9 mouse cellular contexts compared by ENCODE assay signal in the genomic region with DNA sequence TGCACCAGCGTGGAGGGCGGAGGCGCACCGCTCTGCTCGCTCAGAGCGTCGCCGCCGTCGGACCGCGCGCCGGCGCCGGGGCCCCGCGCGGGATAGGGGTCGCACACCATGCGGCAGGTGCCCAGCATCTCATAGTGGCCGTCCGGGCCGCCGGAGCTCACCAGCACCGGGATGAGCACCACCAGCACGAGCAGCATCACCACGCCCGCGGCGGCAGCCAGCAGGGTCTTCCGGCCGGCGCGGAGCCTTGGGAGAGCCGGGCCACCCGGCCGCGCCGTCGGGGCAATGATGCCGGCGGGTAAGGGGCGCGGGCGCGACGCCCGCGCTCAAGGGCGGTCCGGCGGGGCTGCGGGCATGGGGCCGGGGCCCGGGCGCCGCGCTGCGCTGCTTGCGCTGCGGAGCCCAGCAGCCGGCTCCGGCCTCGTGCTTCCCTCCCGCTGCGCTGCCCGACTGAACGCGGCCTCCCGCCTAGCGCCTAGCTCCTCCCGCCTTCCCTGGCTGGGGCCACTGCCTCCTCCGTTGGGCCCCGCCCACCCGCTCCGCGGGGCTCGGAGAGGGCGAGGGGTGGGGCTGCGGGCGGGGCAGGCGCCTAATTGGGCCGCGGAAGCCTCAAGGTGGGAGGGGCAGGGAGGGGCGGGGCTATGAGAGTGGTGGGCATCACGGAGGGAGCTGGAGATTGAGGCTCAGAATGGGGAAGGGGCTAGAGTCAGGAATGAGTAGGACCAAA. TPM values are rescaled to one million over a fixed set of nuclear protein-coding genes. Genes with fewer than 3 reads are reported as not detected.
DNase-seq lines count a peak whose midpoint lies in the region; ATAC-seq lines count a peak whose summit lies in the region.
"Had no signal": no experiment of that assay in that cellular context is flagged by ENCODE, and none has a peak within 500 bp of the region (broad histone marks: within the 10 kb centered on the region; RNA-seq: fewer than 3 reads in every experiment).

A gene (minus strand): TSS at position 424 of the 727 bp plus-strand sequence.

- H3K4me3 ChIP-seq in forebrain, embryonic 11.5 days (ENCODE audit: low read depth, low read length), result peak within 1 kb of the TSS; percentile 31
- peak within 1 kb of the TSS; percentile 38 for H3K4me3 ChIP-seq in liver, embryonic 15.5 days (replicated peaks)
- H3K4me3 ChIP-seq in stomach, embryonic 15.5 days (replicated peaks), result peak within 1 kb of the TSS; percentile 43

- H3K4me1 ChIP-seq in forebrain, embryonic 11.5 days (replicated peaks; ENCODE audit: control insufficient read depth, insufficient read depth, low read length), result peaks cover 26% of the 10 kb centered on the region
- peaks cover 36% of the 10 kb centered on the region for H3K4me1 ChIP-seq in liver, embryonic 15.5 days (replicated peaks)
- H3K4me1 ChIP-seq in stomach, embryonic 15.5 days, result peaks cover 36% of the 10 kb centered on the region

- no peak within 1 kb of the TSS for H3K27ac ChIP-seq in forebrain, embryonic 11.5 days (ENCODE audit: low read depth, low read length)
- H3K27ac ChIP-seq in liver, embryonic 15.5 days (replicated peaks), result no peak within 1 kb of the TSS
- H3K27ac ChIP-seq in stomach, embryonic 15.5 days, result no peak within 1 kb of the TSS

- no peaks in the 10 kb centered on the region for H3K36me3 ChIP-seq in forebrain, embryonic 11.5 days (ENCODE audit: control insufficient read depth, insufficient read depth, low read length)
- no peaks in the 10 kb centered on the region for H3K36me3 ChIP-seq in liver, embryonic 15.5 days (replicated peaks)
- no peaks in the 10 kb centered on the region for H3K36me3 ChIP-seq in stomach, embryonic 15.5 days
- H3K36me3 ChIP-seq: G1E had no signal

- peak within 1 kb of the TSS; percentile 55 for H3K9ac ChIP-seq in forebrain, embryonic 11.5 days (ENCODE audit: low read length)
- H3K9ac ChIP-seq in liver, embryonic 15.5 days, result no peak within 1 kb of the TSS
- H3K9ac ChIP-seq in stomach, embryonic 15.5 days, result peak within 1 kb of the TSS; percentile 23; the same call in 1 of the 2 replicates

- intact Hi-C loops in heart, postnatal 10 days (cut with DNase I), result loop anchor here (5.0 kb wide), 1 partner anchor 46 kb away; no protein-coding TSS in a partner anchor

- peak; percentile 78 for ATAC-seq in CD4-positive, CD25-positive, alpha-beta regulatory T cell, adult 4 months
- ATAC-seq in forebrain, embryonic 11.5 days (replicated peaks; ENCODE audit: low FRiP score), result peak; percentile 87
- peak; percentile 87 for ATAC-seq in liver, embryonic 15.5 days (ENCODE audit: insufficient read depth)
- peak; percentile 91 for ATAC-seq in stomach, embryonic 15.5 days (ENCODE audit: insufficient read depth, low FRiP score, low read depth)

- no peaks in the 10 kb centered on the region for H3K9me3 ChIP-seq in forebrain, embryonic 11.5 days (ENCODE audit: control insufficient read depth, low read length)
- H3K9me3 ChIP-seq in liver, embryonic 15.5 days (replicated peaks), result no peaks in the 10 kb centered on the region
- no peaks in the 10 kb centered on the region for H3K9me3 ChIP-seq in stomach, embryonic 15.5 days

- H3K27me3 ChIP-seq in forebrain, embryonic 11.5 days (ENCODE audit: control insufficient read depth, insufficient read depth, low read length), result peaks cover 39% of the 10 kb centered on the region
- H3K27me3 ChIP-seq in liver, embryonic 15.5 days, result peaks cover 98% of the 10 kb centered on the region
- H3K27me3 ChIP-seq in stomach, embryonic 15.5 days (replicated peaks), result peaks cover 78% of the 10 kb centered on the region

- WGBS in forebrain, embryonic 11.5 days, result under 1% methylated on average over 78 of the region's 87 CpGs
- WGBS in liver, embryonic 15.5 days (ENCODE audit: insufficient replicate concordance), result 2% methylated on average over 87 of the region's 87 CpGs
- under 1% methylated on average over 80 of the region's 87 CpGs for WGBS in stomach, embryonic 15.5 days

- peak within 1 kb of the TSS; percentile 56 for H3K4me2 ChIP-seq in forebrain, embryonic 11.5 days (ENCODE audit: low read depth, low read length, severe bottlenecking)
- peak within 1 kb of the TSS; percentile 64 for H3K4me2 ChIP-seq in liver, embryonic 15.5 days
- peak within 1 kb of the TSS; percentile 86 for H3K4me2 ChIP-seq in stomach, embryonic 15.5 days

- peak; percentile 48 for DNase-seq in c-Kit-negative CD71-positive TER-119-positive erythroid progenitor cells, embryonic 14.5 days (ENCODE audit: low read depth, low spot score)
- peak; percentile 95 for DNase-seq in forebrain, embryonic 11.5 days (ENCODE audit: low spot score)
- peak; percentile 84 to 87 for DNase-seq in heart, postnatal 10 days
- DNase-seq in kidney, postnatal 36 days, result peak; percentile 89 to 94
- DNase-seq in neural tube, embryonic 10.5 days (ENCODE audit: extremely low spot score, low spot score), result peak; percentile 88

RNA-seq across cellular contexts. Expression of the gene that starts here (rescaled TPM):
- not detected for polyA plus RNA-seq in CD4-positive, CD25-positive, alpha-beta regulatory T cell, adult 4 months (2017; shearing (Covaris generic))
- 3.9 and 4.5 TPM in 2 replicates for polyA plus RNA-seq in forebrain, embryonic 11.5 days (2014; fragmentation: Nextera tagmentation; extraction: Ambion mirVana)
- under 1 TPM; 0.22 to 0.34 TPM for total RNA-seq in heart, postnatal 10 days (2021)
- polyA plus RNA-seq in liver, embryonic 15.5 days (2015; fragmentation: Nextera tagmentation; extraction: Ambion mirVana), result 0.08 TPM in 2 replicates
- polyA plus RNA-seq in stomach, embryonic 15.5 days (2015; fragmentation: Nextera tagmentation; extraction: Ambion mirVana), result 5.1 and 5.6 TPM in 2 replicates
- total RNA-seq: G1E had no signal
- polyA plus RNA-seq: G1E had no signal

Comparison
In these comparisons a context has a peak if more than half of its experiments do, and no peak if none do; other contexts are left out.
1. Peak in ATAC-seq in CD4-positive, CD25-positive, alpha-beta regulatory T cell, adult 4 months; RNA of the gene not detected or under 1 TPM.
2. Peak in DNase-seq in heart, postnatal 10 days; RNA of the gene not detected or under 1 TPM.
3. Peak in ATAC-seq, H3K4me3 ChIP-seq and H3K4me2 ChIP-seq in liver, embryonic 15.5 days; RNA of the gene not detected or under 1 TPM.